Mouse (Mus musculus): ENCODE data around the gene Ttyh1.

DNA sequence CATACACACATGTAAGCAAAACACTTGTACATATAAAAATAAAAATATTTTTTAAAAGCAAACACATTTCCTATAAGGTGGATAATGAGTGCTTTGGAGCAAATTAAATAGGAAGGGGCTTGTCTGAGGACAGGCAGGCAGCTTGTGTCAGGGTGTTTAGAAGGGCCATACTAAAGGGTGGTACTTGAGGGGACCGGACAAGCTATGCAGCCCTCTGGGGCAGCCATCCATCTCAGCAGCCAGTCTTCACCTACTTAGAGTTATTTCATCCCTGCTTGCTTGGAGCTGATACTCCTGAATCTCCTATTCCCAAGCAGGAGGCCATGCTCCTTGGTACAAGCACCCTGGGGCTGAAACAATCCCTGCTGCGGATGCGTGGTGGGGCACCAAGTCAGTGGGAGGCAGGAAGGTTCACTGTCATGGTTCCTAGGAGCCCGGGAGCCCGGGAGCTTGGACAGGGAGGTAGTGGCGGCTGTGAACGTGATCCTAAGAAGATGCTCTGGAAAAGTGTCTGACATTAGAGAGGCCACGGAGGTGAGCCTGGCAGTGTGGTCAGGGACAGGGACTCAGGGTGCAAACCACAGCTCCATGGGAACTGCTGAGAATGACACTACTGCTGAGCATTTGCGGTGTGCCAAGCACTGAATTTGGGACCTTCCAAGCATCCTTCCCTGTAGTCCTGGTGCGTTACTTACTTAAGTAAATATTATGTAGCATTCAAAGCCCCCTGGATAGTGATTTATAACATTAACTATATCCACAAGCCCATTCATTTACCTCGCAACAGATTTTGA is 8.0 kb downstream of the Ttyh1 start:
- TF ChIP-seq CTCF (IDR thresholded peaks at IDR 0.05; ENCODE audit: control insufficient read depth, insufficient read depth, low read length) (no peak), POLR2A (IDR thresholded peaks at IDR 0.05; ENCODE audit: borderline replicate concordance, control insufficient read depth, low read depth, low read length) (no peak)

All from bone marrow, adult 2 months (tissue).